Mouse (Mus musculus): Measurements from ENCODE around the gene Acp1.

Acp1 gene

DNA sequence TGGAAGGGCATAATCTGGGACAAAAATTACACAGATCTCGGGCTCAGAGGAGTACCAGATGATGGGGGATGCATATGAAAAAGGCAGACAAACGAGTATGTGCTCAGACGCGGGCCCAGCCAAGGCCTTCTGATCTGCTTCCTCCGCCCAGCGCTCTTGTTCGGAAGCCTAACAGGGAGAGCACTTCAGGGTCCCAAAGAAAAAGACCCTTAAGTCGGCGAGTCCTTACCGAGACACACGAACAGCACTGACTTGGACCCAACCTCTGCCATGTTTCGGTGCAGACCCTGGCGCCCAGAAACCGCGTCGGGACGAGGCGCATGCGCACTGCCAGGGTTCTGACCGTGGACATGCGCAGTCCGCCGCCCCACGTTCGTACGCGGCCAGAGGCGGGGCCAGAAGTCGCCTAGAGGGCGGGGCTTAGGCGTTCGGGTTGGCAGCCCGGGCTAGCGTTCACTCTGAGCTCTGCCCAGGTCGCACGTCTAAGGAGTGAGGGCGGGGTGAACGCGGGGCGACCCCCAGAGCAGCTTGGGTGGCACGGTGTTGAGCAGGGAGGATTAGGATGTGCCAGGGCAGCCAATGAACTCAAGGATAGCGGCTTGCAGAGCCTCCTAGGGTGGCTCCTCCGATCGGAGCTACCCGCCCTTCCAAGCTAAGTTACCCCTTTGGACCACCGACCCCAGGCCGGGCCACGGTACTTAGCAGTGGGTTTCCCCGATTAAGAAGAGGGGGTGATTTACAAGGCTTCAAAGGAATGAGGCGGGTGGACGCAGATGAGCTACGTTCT, at the start of gene Acp1, which contains the start of gene Sh3yl1:
Acp1 (minus strand) TSS at position 329 of the 787 bp plus-strand sequence.
Sh3yl1 (plus strand) TSS at position 408 of the 787 bp plus-strand sequence.
- peak; percentile 90 for DNase-seq (ENCODE audit: low read depth, low spot score)

GRCm38 (mm10) chr12:30944197-30944596, 32.8 kb upstream of the Acp1 start:
- no peak for DNase-seq (ENCODE audit: low read depth, low spot score)

DNA sequence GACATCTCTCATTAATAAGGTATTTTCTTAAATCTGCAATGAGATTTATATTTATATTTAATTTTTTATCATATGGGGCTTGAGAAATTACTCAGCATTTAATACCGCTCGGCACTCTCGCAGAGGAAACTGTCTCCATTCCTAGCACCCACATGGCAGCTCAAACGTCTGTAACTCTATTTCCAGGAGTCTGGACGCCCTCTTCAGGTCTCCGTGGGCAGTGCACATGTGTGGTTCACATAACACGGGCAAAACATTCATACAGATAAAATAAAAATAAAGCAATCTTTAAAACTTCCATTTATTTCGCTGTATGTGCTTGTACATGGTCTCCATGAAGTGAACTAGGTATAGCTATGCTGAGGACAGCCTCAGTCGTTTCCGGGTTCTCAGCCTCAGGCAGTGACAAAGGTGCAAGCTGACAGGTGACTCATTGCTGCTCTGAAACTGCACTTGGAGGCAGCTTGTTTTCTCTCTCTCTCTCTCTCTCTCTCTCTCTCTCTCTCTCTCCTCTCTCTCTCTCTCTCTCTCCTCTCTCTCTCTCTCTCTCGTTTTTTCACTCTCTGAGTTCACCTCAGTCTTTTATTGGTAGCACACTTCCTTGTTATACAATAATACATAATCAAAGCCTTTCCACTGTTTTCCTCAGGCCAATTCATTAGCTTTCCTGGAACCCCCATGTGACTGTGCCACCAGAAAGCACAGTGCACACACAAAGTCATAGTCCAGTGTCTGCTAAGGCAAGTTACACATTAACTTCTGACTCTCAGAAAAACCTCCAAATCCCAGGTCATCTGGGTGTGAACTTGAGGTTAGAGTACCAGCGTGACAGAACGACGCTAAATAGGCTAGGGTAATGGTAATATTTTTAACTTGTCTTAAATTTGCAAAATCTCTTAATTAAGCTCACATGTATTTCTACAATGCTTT, 31.9 kb upstream of the Acp1 start:
- DNase-seq (ENCODE audit: low read depth, low spot score), result peak; percentile 15

DNA sequence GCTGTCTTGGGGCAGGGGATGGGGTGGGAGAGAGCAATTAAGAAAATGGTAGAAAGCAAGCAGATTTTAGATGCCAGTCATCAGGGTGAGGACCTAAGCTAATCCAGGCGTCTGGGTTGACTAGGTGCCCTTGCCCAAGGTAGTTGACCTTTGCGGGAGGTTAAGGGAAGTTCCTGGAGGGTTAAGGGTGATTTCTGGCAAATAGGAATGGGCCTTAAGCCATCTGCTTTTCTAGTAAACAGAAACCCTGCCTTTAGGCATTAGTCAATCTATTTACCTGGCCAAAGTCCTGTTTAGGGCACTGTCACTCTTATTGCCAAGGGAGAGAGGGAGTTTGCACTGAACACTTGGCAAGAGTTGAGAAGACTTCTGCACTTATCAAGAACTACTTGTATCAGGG, 25.5 kb upstream of the Acp1 start:
- no peak for DNase-seq (ENCODE audit: low read depth, low spot score)

DNA sequence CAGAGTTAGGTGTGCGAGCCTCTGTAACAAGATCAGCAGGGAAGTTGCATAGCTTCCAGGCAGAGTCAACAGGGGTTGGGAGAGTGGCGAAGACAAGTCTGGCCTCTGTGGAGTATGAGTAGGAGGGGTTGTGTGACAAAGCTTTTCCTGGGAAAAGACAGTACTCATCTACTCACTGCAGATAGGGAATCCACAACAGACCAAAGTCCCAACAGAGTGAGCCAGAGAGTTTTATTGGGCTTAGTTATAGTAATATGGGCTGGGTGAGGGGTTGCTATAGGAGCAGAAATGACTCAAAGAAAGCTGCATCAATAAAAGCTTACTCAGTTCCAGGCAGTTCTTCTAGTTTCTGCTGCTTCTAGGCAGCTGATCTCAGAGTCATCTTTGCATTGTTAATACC, 21.9 kb upstream of the Acp1 start:
- no peak for DNase-seq (ENCODE audit: low read depth, low spot score)

DNA sequence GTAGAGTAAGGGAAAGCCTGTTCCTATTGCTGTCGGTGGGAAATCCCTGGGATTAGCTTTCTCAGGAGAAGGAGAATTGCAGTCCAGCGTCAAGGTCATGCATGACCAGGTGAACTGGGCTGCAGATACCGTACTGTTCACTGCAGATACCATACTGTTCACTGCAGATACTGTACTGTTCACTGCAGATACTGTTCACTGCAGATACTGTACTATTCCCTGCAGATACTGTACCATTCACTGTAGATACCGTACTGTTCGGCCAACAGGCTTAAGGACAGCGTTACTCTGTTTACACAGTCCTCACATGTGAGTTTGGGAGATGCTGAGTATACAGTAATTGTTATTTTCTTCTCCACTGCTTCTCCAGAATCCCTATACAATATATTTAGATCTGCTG, 16.8 kb upstream of the Acp1 start:
- DNase-seq (ENCODE audit: low read depth, low spot score), result no peak

DNA sequence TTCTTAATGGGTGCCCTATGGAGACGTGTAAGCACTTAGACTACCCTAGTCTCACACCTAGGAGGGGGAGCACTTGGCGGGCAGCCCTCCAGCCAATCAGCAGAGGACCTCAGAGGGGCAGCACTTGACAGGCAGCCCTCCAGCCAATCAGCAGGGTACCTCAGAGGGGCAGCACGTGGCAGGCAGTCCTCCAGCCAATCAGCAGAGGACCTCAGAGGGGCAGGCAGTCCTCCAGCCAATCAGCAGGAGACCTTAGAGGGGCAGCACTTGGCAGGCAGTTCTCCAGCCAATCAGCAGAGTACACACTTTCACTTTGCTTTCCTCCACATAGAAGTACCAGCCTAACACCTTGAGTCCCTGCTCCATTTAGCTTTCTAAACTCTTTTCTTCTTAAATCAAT, 11.0 kb upstream of the Acp1 start:
- DNase-seq (ENCODE audit: low read depth, low spot score), result peak; percentile 65

GRCm38 (mm10) chr12:30912840-30913239, 1.5 kb upstream of the Acp1 start:
- no peak for DNase-seq (ENCODE audit: low read depth, low spot score)

DNA sequence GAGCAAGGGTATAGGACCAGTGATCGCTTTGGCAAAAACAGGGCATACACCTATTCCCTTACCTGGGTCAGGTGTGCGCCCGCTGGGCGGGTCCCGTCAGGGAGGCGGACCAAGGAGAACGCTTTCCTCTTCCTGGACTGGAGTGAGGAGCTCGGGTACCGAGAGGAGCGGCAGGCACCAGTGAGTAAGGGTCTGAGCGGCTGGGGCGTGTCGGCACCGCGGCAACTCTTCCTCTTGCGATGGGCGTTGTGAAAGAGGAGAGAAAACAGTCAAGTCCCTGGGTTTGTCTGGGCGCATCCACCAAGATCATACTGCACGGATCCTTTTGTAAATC, 626 bp upstream of the Acp1 start:
- peak; percentile 16 for DNase-seq (ENCODE audit: low read depth, low spot score)

GRCm38 (mm10) chr12:30910860-30911259, 529 bp downstream of the Acp1 start:
- DNase-seq (ENCODE audit: low read depth, low spot score), result peak; percentile 3

- DNase-seq (ENCODE audit: low read depth, low spot score), result no peak
Observed at GRCm38 (mm10) chr12:30909881-30910280, 1.5 kb downstream of the Acp1 start.

- no peak for DNase-seq (ENCODE audit: low read depth, low spot score)
Observed at GRCm38 (mm10) chr12:30908658-30909057, 2.7 kb downstream of the Acp1 start.

GRCm38 (mm10) chr12:30897039-30897438, 14.3 kb downstream of the Acp1 start:
- no peak for DNase-seq (ENCODE audit: low read depth, low spot score)

DNA sequence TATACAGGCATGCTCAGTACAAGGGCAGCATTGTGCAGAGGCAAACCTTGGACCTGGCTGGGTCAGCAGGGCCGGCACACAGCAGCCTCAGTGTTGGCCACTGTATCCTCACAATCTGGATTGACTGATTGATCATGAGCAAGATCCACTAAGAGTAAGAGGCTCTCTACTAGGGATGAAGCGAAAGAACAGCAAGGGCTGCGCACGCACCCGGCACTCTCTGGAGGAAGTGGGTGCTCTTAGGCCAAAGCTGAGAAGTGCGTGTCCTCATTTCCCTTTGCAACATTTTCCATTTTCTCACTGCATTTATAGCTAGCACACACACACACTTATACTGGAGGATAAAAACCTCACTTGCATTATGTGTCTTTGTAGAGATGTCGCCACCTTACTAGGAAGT, 20.0 kb downstream of the Acp1 start:
- no peak for DNase-seq (ENCODE audit: low read depth, low spot score)

DNA sequence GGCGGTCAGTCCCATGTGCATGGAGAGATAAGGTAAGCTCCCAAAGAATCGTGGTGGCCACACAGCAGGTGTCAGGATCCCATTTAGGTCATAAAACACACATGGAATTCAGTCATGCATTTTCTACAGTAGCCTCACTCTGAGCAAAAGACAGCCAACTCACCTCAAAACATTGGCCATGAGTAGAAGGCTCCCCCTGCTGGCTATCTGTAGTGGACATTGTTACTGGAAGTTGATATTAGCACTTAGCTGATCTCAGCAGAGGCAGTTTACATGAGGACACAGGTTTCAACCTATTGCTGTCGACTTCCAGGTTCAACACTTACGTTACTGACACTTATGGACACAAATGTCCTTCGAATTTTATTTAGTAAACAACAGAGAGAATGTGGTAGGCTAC, 21.3 kb downstream of the Acp1 start:
- peak; percentile 58 for DNase-seq (ENCODE audit: low read depth, low spot score)

DNA sequence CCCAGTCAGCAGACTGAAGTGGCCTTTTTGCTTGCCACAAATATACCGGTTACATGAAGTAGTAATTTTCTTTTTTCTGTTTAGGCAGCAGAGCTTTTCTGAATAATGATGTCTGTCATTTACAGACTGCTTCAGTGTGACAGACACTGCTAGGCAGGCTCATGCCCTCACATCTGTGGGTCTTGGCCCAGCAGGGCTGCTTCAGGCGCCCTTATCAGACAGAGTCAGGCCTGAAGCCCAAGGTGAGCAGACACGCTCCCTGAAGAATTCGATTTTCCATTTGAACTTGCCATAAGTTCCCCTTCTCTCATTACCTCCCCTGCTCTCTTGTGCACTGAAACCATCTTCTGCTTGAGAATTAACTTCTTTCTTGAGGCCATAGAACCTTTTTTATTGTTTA, 23.4 kb downstream of the Acp1 start:
- DNase-seq (ENCODE audit: low read depth, low spot score), result no peak

DNA sequence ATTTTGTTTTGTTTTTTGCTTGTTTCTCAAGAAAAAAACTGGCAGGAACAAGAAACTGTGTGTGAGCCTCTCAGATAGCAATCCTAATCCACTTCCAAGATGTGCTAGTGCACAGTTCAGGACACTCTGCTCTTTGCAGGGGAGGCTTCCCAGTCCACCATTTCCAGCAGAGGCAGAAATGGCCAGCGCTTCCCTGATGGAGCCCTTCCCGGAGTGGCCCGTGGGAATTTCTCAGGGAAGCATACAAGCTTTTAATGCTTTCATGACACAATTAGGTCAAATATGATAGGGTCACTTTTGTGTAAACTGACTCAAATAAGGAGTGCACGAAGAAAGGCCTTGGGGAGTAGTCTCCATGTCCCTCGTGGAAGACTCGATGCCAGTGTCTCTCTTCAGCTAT, 25.5 kb downstream of the Acp1 start:
- DNase-seq (ENCODE audit: low read depth, low spot score), result no peak

DNA sequence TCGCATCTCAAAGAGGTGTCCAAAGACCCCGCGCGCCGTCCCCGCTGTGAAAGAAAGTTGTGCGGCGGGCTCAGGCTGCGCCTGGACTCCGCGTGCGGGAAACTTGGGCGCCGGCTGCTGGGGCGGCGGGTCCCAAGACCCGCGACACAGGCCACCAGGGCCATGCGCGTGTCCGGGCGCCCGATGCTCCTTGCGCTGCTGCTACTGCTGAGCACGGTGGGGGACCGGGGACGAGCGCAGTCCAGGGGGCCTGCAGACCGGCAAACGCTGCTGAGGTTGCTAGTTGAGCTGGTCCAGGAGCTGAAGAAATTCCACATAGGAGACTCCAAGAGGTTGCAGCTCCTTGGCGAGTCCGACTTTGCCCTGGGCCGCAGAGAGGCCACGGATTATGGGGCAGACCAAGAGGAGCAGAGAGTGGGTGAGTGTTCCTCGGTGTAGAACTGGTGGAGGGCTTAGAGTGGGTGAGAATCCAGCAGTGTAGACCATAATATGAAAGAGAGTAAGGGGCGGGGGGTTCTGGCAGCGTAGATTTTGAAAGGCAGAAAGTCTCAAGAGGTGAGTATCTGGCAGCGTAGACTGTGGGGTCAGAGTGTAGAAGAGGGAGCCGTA, 26.7 kb downstream of the Acp1 start:
- DNase-seq (ENCODE audit: low read depth, low spot score), result no peak

- DNase-seq (ENCODE audit: low read depth, low spot score), result peak; percentile 19
Observed at GRCm38 (mm10) chr12:30883986-30884621, 27.3 kb downstream of the Acp1 start, which contains the start of gene Alkal2. Alkal2 (plus strand) TSS chr12:30884322.

GRCm38 (mm10) chr12:30883592-30883985, 27.8 kb downstream of the Acp1 start:
- DNase-seq (ENCODE audit: low read depth, low spot score), result no peak

GRCm38 (mm10) chr12:30879447-30879846, 31.9 kb downstream of the Acp1 start:
- DNase-seq (ENCODE audit: low read depth, low spot score), result no peak

- DNase-seq (ENCODE audit: low read depth, low spot score), result no peak
Observed at GRCm38 (mm10) chr12:30865781-30866180, 45.6 kb downstream of the Acp1 start.
